Mouse (Mus musculus) CH12.LX (cell line): ENCODE data around the gene Zfp628.

Experiments used
- CTCF ChIP-seq, 2 experiments: IDR thresholded peaks in 1 of 2; conservative IDR thresholded peaks in 1 of 2; 2 replicates each; pipeline ENCODE4 v1.5.1; 2011 to 2012; ENCODE audit warnings: low read depth in 2 of 2, low read length in 2 of 2, improper control_type of control experiment in 1 of 2, inconsistent platforms in 1 of 2, mild to moderate bottlenecking in 1 of 2, moderate library complexity in 1 of 2
- EP300 ChIP-seq: IDR thresholded peaks from 2 replicates; pipeline ENCODE4 v1.6.1; 2011; ENCODE audit warnings: low read length, improper control_type of control experiment
- GABPA ChIP-seq: IDR thresholded peaks from 2 replicates; pipeline ENCODE4 v1.6.1; 2012; ENCODE audit warnings: low read depth, low read length, improper control_type of control experiment, inconsistent platforms; ENCODE audit not compliant: insufficient replicate concordance
- KAT2A ChIP-seq: IDR thresholded peaks from 2 replicates; pipeline ENCODE4 v1.6.1; 2012; ENCODE audit warnings: low read length, improper control_type of control experiment, inconsistent platforms; ENCODE audit not compliant: insufficient replicate concordance
- MAFK ChIP-seq: IDR thresholded peaks from 2 replicates; pipeline ENCODE4 v1.6.1; 2011; ENCODE audit warnings: low read length, improper control_type of control experiment; ENCODE audit not compliant: insufficient replicate concordance
- MAX ChIP-seq: IDR thresholded peaks from 2 replicates; pipeline ENCODE4 v1.6.1; 2011; ENCODE audit warnings: low read length, improper control_type of control experiment
- NRF1 ChIP-seq: IDR thresholded peaks from 2 replicates; pipeline ENCODE4 v1.6.1; 2014; ENCODE audit warnings: low read depth, mild to moderate bottlenecking, inconsistent platforms, low read length, improper control_type of control experiment, moderate library complexity
- POLR2A ChIP-seq: IDR thresholded peaks from 2 replicates; pipeline ENCODE4 v1.6.1; 2011; ENCODE audit warnings: low read depth, mild to moderate bottlenecking, improper control_type of control experiment, low read length
- TBP ChIP-seq: conservative IDR thresholded peaks from 2 replicates; pipeline ENCODE4 v1.6.1; 2011; ENCODE audit warnings: low read depth, low read length, improper control_type of control experiment
- TCF12 ChIP-seq: IDR thresholded peaks from 2 replicates; pipeline ENCODE4 v1.6.1; 2014; ENCODE audit warnings: low read depth, mild to moderate bottlenecking, inconsistent platforms, low read length, improper control_type of control experiment
- UBTF ChIP-seq: IDR thresholded peaks from 2 replicates; pipeline ENCODE4 v1.6.1; 2012; ENCODE audit warnings: low read depth, mild to moderate bottlenecking, inconsistent platforms, low read length, improper control_type of control experiment, moderate library complexity
- USF1 ChIP-seq: IDR thresholded peaks from 2 replicates; pipeline ENCODE4 v1.6.1; 2014; ENCODE audit warnings: low read depth, mild to moderate bottlenecking, inconsistent platforms, low read length, improper control_type of control experiment
- ZMIZ1 ChIP-seq: IDR thresholded peaks from 2 replicates; pipeline ENCODE4 v1.6.1; 2012; ENCODE audit warnings: low read depth, mild to moderate bottlenecking, inconsistent platforms, low read length, improper control_type of control experiment

- TF ChIP-seq POLR2A (no peak), ZMIZ1 (no peak), NRF1 (no peak), TCF12 (no peak), UBTF (no peak), TBP (no peak), GABPA (no peak), CTCF (conservative IDR thresholded peaks at IDR 0.05 in 1 of 2, IDR thresholded peaks at IDR 0.05 in 1 of 2; ENCODE audit: low read depth in 2 of 2, low read length in 2 of 2) (peak in 1 of 2 experiments; percentile 36; a peak in 1 of 4 replicates), KAT2A (no peak), EP300 (no peak), USF1 (no peak), MAFK (no peak), MAX (no peak)
Observed at GRCm38 (mm10) chr7:4934160-4934914, 19.3 kb downstream of the Zfp628 start.
